8 mouse cellular contexts compared by ENCODE assay signal in genomic region chr10:59952781-59953563, GRCm38 (mm10). TPM values are rescaled to one million over a fixed set of nuclear protein-coding genes. Genes with fewer than 3 reads are reported as not detected.
A peak's percentile ranks its signal among the peaks of the same experiment; 100 is the strongest.
DNase-seq lines count a peak whose midpoint lies in the region; ATAC-seq lines count a peak whose summit lies in the region.

No protein-coding gene starts in this region.

- peak overlapping the region; percentile 84 for H3K4me3 ChIP-seq in forebrain, embryonic 11.5 days (ENCODE audit: low read depth, low read length)
- peak overlapping the region; percentile 73 for H3K4me3 ChIP-seq in kidney, embryonic 14.5 days (ENCODE audit: low read length)
- H3K4me3 ChIP-seq in midbrain, embryonic 14.5 days (replicated peaks; ENCODE audit: low read depth, low read length), result peak overlapping the region; percentile 94

- no peak for ATAC-seq in forebrain, embryonic 11.5 days (replicated peaks; ENCODE audit: low FRiP score)
- ATAC-seq in kidney, embryonic 14.5 days (ENCODE audit: low FRiP score, low TSS enrichment), result no peak
- no peak for ATAC-seq in midbrain, embryonic 14.5 days (ENCODE audit: low FRiP score, low TSS enrichment)

- no peaks in the 10 kb centered on the region for H3K27me3 ChIP-seq in forebrain, embryonic 11.5 days (ENCODE audit: control insufficient read depth, insufficient read depth, low read length)
- H3K27me3 ChIP-seq in kidney, embryonic 14.5 days (ENCODE audit: control insufficient read depth, insufficient read depth, low read length), result no peaks in the 10 kb centered on the region
- H3K27me3 ChIP-seq in midbrain, embryonic 14.5 days (ENCODE audit: control insufficient read depth, insufficient read depth, low read length), result no peaks in the 10 kb centered on the region

- H3K4me1 ChIP-seq in forebrain, embryonic 11.5 days (replicated peaks; ENCODE audit: control insufficient read depth, insufficient read depth, low read length), result peaks cover 20% of the 10 kb centered on the region
- peaks cover 31% of the 10 kb centered on the region for H3K4me1 ChIP-seq in kidney, embryonic 14.5 days (ENCODE audit: control insufficient read depth, insufficient read depth, low read length)
- H3K4me1 ChIP-seq in midbrain, embryonic 14.5 days (ENCODE audit: control insufficient read depth, insufficient read depth, low read length), result peaks cover 35% of the 10 kb centered on the region

- no peaks in the 10 kb centered on the region for H3K9me3 ChIP-seq in forebrain, embryonic 11.5 days (ENCODE audit: control insufficient read depth, low read length)
- H3K9me3 ChIP-seq in kidney, embryonic 14.5 days (ENCODE audit: control insufficient read depth, low read length), result no peaks in the 10 kb centered on the region
- H3K9me3 ChIP-seq in midbrain, embryonic 14.5 days (ENCODE audit: control insufficient read depth, low read length), result no peaks in the 10 kb centered on the region

- H3K36me3 ChIP-seq in forebrain, embryonic 11.5 days (ENCODE audit: control insufficient read depth, insufficient read depth, low read length), result no peaks in the 10 kb centered on the region
- no peaks in the 10 kb centered on the region for H3K36me3 ChIP-seq in kidney, embryonic 14.5 days (ENCODE audit: control insufficient read depth, insufficient read depth, low read length)
- H3K36me3 ChIP-seq in midbrain, embryonic 14.5 days (ENCODE audit: control insufficient read depth, insufficient read depth, low read length), result no peaks in the 10 kb centered on the region

- intact Hi-C loops in left cerebral cortex, postnatal 36 days (cut with DNase I), result loop anchor here (2.0 kb wide), 1 partner anchor 16 kb away; no protein-coding TSS in a partner anchor

- peak overlapping the region; percentile 72 for H3K9ac ChIP-seq in forebrain, embryonic 11.5 days (ENCODE audit: low read length)
- H3K9ac ChIP-seq in kidney, embryonic 14.5 days (ENCODE audit: low read depth, low read length), result peak overlapping the region; percentile 62; the same call in 1 of the 2 replicates
- peak overlapping the region; percentile 71 for H3K9ac ChIP-seq in midbrain, embryonic 14.5 days (replicated peaks; ENCODE audit: low read length)

- H3K4me2 ChIP-seq in forebrain, embryonic 11.5 days (ENCODE audit: low read depth, low read length, severe bottlenecking), result peak overlapping the region; percentile 96
- H3K4me2 ChIP-seq in kidney, embryonic 14.5 days (replicated peaks; ENCODE audit: low read depth, low read length), result peak overlapping the region; percentile 94
- H3K4me2 ChIP-seq in midbrain, embryonic 14.5 days (ENCODE audit: low read length), result peak overlapping the region; percentile 90

- WGBS in forebrain, embryonic 11.5 days, result 19% methylated on average over 16 of the region's 16 CpGs
- 18% methylated on average over 16 of the region's 16 CpGs for WGBS in kidney, embryonic 14.5 days
- 22% methylated on average over 16 of the region's 16 CpGs for whole genome bisulfite sequencing in midbrain, embryonic 14.5 days

- H3K27ac ChIP-seq in forebrain, embryonic 11.5 days (ENCODE audit: low read depth, low read length), result peak overlapping the region; percentile 93
- H3K27ac ChIP-seq in kidney, embryonic 14.5 days (ENCODE audit: low read depth, low read length), result peak overlapping the region; percentile 75; the same call in 1 of the 2 replicates
- H3K27ac ChIP-seq in midbrain, embryonic 14.5 days (replicated peaks; ENCODE audit: low read depth, low read length), result peak overlapping the region; percentile 92

- peak; percentile 61 to 75 for DNase-seq in heart, adult 18-20 months
- DNase-seq in heart, adult 8-10 months (ENCODE audit: low spot score), result no peak
- peak; percentile 95 for DNase-seq in MN1 (ENCODE audit: low spot score)
- peak; percentile 69 for DNase-seq in forebrain, embryonic 11.5 days (ENCODE audit: low spot score)
- peak; percentile 52 for DNase-seq in midbrain, embryonic 14.5 days
- no peak for DNase-seq in left cerebral cortex, adult 8-10 months (ENCODE audit: low spot score in 2 of 2)
- DNase-seq in left cerebral cortex, postnatal 36 days (ENCODE audit: low spot score in 2 of 2), result no peak

RNA-seq across cellular contexts. Expression of gene Ddit4, which starts 1.3 kb away (rescaled TPM):
- total RNA-seq in heart, adult 18-20 months (2021), result 100 to 1,000 TPM; 158 to 190 TPM
- total RNA-seq in heart, adult 8-10 months (2022), result 10 to 100 TPM; 22.1 to 74.4 (median 55.6) TPM
- polyA plus RNA-seq in forebrain, embryonic 11.5 days (2014; fragmentation: Nextera tagmentation; extraction: Ambion mirVana), result 7.4 and 9.5 TPM in 2 replicates
- 1.8 and 2.9 TPM in 2 replicates for polyA plus RNA-seq in kidney, embryonic 14.5 days (2014; fragmentation: Nextera tagmentation; extraction: Ambion mirVana)
- polyA plus RNA-seq in midbrain, embryonic 14.5 days (2014; fragmentation: Nextera tagmentation; extraction: Ambion mirVana), result 6.2 and 7.3 TPM in 2 replicates
- 10 to 100 TPM; 35.6 to 58.9 (median 44.0) TPM for total RNA-seq in left cerebral cortex, adult 8-10 months (2022)
- total RNA-seq in left cerebral cortex, postnatal 36 days (2021), result 10 to 100 TPM; 33.5 to 58.5 TPM

RNA-seq across cellular contexts. Expression of gene Ascc1, which starts 49.6 kb away (rescaled TPM):
- 10 to 100 TPM; 23.2 to 25.9 TPM for total RNA-seq in heart, adult 18-20 months (2021)
- 10 to 100 TPM; 22.3 to 26.7 (median 24.4) TPM for total RNA-seq in heart, adult 8-10 months (2022)
- 35.8 and 38.4 TPM in 2 replicates for polyA plus RNA-seq in forebrain, embryonic 11.5 days (2014; fragmentation: Nextera tagmentation; extraction: Ambion mirVana)
- polyA plus RNA-seq in kidney, embryonic 14.5 days (2014; fragmentation: Nextera tagmentation; extraction: Ambion mirVana), result 45.8 and 47.4 TPM in 2 replicates
- 48.2 and 48.4 TPM in 2 replicates for polyA plus RNA-seq in midbrain, embryonic 14.5 days (2014; fragmentation: Nextera tagmentation; extraction: Ambion mirVana)
- 10 to 100 TPM; 16.5 to 20.1 (median 17.6) TPM for total RNA-seq in left cerebral cortex, adult 8-10 months (2022)
- total RNA-seq in left cerebral cortex, postnatal 36 days (2021), result 10 to 100 TPM; 16.2 to 17.4 TPM

RNA-seq across cellular contexts. Expression of gene Anapc16, which starts 50.0 kb away (rescaled TPM):
- 10 to 100 TPM; 73.8 to 84.0 TPM for total RNA-seq in heart, adult 18-20 months (2021)
- 10 to 100 TPM; 59.0 to 88.1 (median 74.3) TPM for total RNA-seq in heart, adult 8-10 months (2022)
- 94.6 and 99.4 TPM in 2 replicates for polyA plus RNA-seq in forebrain, embryonic 11.5 days (2014; fragmentation: Nextera tagmentation; extraction: Ambion mirVana)
- 106 and 108 TPM in 2 replicates for polyA plus RNA-seq in kidney, embryonic 14.5 days (2014; fragmentation: Nextera tagmentation; extraction: Ambion mirVana)
- polyA plus RNA-seq in midbrain, embryonic 14.5 days (2014; fragmentation: Nextera tagmentation; extraction: Ambion mirVana), result 97.2 and 105 TPM in 2 replicates
- 10 to 100 TPM; 58.0 to 60.8 (median 60.2) TPM for total RNA-seq in left cerebral cortex, adult 8-10 months (2022)
- 10 to 100 TPM; 62.0 to 66.6 TPM for total RNA-seq in left cerebral cortex, postnatal 36 days (2021)

Comparison
In these comparisons a context has a peak if more than half of its experiments do, and no peak if none do; other contexts are left out.
1. DNase-seq: peak in heart, adult 18-20 months (2 of 2), MN1 (single experiment), forebrain, embryonic 11.5 days (single experiment) and midbrain, embryonic 14.5 days (single experiment); none in heart, adult 8-10 months (single experiment), left cerebral cortex, adult 8-10 months (0 of 2) and left cerebral cortex, postnatal 36 days (0 of 2).
2. Peak in every context shown above with its lines, with median percentiles within 50 percentile points of each other: H3K27ac ChIP-seq, H3K4me2 ChIP-seq, H3K4me3 ChIP-seq and H3K9ac ChIP-seq.